Mouse (Mus musculus): Measurements from ENCODE around the gene Sos2. TPM values are rescaled to one million over a fixed set of nuclear protein-coding genes. Genes with fewer than 3 reads are reported as not detected.
A peak's percentile ranks its signal among the peaks of the same experiment; 100 is the strongest.

Sos2 gene
- polyA plus RNA-seq (2012; rRNA removed) = 50.3 and 56.4 TPM in 2 replicates

DNA sequence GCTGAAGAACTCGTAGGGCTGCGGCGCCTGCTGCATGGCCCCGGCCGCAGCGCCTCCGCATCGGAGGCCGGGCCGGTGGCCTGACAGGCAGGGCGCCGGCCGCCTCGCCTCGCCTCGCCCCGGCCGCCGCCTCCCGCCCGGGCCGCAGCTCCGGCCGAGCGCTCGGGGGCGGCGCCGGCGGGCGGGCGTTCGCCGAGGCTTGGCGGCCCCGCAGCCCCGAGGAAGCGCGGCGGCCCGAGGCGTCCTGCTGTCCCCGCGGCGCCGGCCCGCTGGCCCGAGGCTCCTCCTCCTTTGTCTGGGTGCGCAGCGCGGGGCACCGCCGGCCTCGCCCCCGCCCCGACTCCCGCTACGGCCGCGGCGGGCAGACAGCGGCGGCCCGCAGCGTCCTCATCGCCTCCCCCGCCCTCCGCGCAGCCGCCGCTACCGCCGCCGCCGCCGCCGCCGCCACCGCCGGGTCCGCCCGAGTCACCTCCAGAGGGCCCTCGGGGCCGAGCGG is at the start of gene Sos2:
Gene Sos2 (minus strand): TSS at position 287 of the 496 bp plus-strand sequence.
- DNase-seq = peak; percentile 78 to 80
- Histone ChIP-seq H3K4me3 (replicated peaks; ENCODE audit: insufficient read depth, low read depth, low read length) (peak within 1 kb of the TSS; percentile 90), H3K27ac (ENCODE audit: insufficient read depth, low read length) (peak within 1 kb of the TSS; percentile 92), H3K27me3 (ENCODE audit: control insufficient read depth, insufficient read depth, low read length) (no peaks in the 10 kb centered on the region), H3K4me1 (ENCODE audit: control insufficient read depth, insufficient read depth, low read length) (peaks cover 5% of the 10 kb centered on the region)
- WGBS = 2% methylated on average over 59 of the region's 85 CpGs
- TF ChIP-seq CTCF (IDR thresholded peaks at IDR 0.05; ENCODE audit: borderline replicate concordance, insufficient read depth, low read depth, low read length) (no peak), POLR2A (IDR thresholded peaks at IDR 0.05; ENCODE audit: borderline replicate concordance, insufficient read depth, low read length) (no peak)

- no peak for TF ChIP-seq CTCF (IDR thresholded peaks at IDR 0.05; ENCODE audit: borderline replicate concordance, insufficient read depth, low read depth, low read length)
- no peak for TF ChIP-seq POLR2A (IDR thresholded peaks at IDR 0.05; ENCODE audit: borderline replicate concordance, insufficient read depth, low read length)
- no peaks in the 10 kb centered on the region for H3K27me3 ChIP-seq (ENCODE audit: control insufficient read depth, insufficient read depth, low read length)
- 79% methylated on average over 1 of the region's 1 CpGs for WGBS
- no peak for DNase-seq
- no peak overlapping the region for H3K4me3 ChIP-seq (replicated peaks; ENCODE audit: insufficient read depth, low read depth, low read length)
- H3K4me1 ChIP-seq (ENCODE audit: control insufficient read depth, insufficient read depth, low read length) = no peaks in the 10 kb centered on the region
- H3K27ac ChIP-seq (ENCODE audit: insufficient read depth, low read length) = no peak overlapping the region
These were observed 48.7 kb upstream of the Sos2 start for GRCm38 (mm10) chr12:69730306-69730705.

DNA sequence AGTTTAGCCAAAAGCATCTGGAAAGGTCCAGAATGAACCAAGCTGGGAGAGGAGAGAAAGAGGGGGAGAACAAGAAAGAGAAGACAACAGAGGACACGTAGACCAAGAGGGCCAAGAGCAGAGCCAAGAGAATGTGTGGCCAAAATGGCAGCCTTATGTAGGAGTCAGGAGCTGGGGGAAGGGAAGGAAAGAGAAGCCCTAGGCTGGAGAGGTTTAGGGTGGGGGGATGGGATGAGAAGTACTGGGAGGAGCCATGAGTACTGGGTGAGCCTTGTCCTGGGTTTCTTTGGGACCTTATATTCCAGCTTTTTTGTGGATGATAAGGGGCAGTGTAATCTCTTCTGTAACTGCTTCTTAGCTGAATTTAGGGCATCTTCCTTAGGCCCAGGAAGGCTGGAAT is 47.6 kb upstream of the Sos2 start:
- no peak for DNase-seq
- no peaks in the 10 kb centered on the region for H3K27me3 ChIP-seq (ENCODE audit: control insufficient read depth, insufficient read depth, low read length)
- no peaks in the 10 kb centered on the region for H3K4me1 ChIP-seq (ENCODE audit: control insufficient read depth, insufficient read depth, low read length)
- 87% methylated on average over 1 of the region's 1 CpGs for WGBS
- TF ChIP-seq CTCF (IDR thresholded peaks at IDR 0.05; ENCODE audit: borderline replicate concordance, insufficient read depth, low read depth, low read length) (no peak), POLR2A (IDR thresholded peaks at IDR 0.05; ENCODE audit: borderline replicate concordance, insufficient read depth, low read length) (no peak)
- H3K4me3 ChIP-seq (replicated peaks; ENCODE audit: insufficient read depth, low read depth, low read length) = no peak overlapping the region
- H3K27ac ChIP-seq (ENCODE audit: insufficient read depth, low read length) = no peak overlapping the region

DNA sequence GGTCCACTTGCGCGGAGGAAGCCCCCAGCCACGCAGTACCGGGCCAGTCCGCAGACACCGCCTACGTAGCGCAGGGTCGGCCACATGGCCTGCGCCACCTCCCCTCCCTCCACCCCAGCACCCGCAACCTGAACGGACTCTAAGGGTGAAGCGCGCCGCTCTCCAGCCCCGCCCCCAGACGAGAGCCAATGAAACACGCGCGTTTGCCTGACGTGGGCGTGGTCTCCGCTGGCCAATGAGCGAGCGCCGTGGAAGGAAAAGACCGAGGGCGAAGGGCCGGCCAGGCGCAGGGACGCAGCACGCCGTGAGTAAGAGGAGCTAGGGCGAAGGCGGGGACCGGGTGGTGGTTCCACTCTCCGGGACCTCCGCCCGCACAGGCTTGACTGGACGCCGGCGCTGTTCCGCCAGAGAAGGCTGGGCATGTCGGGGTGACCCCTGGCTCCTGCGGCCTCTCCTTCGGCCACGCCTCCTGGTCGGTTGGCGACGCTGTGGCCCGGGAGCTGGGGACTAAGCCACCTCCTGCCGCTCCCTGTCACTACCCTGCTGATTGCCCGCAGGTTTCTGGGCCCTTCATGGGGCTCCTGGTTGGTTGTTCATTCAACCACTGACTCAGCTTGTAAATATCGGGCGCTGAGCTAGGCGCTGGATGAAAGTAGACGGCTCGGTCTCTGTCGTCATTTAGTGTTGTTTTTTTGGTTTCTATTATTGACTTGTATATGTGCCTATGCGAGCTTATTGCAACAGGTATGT is 43.2 kb upstream of the Sos2 start, which contains the start of the genes L2hgdh and Atp5s:
Gene L2hgdh (minus strand): TSS at position 163 of the 750 bp plus-strand sequence.
Gene Atp5s (plus strand): TSS at position 240 of the 750 bp plus-strand sequence.
- WGBS = under 1% methylated on average over 60 of the region's 60 CpGs
- TF ChIP-seq POLR2A (IDR thresholded peaks at IDR 0.05; ENCODE audit: borderline replicate concordance, insufficient read depth, low read length) = peak; percentile 92
- TF ChIP-seq CTCF (IDR thresholded peaks at IDR 0.05; ENCODE audit: borderline replicate concordance, insufficient read depth, low read depth, low read length) = no peak
- Histone ChIP-seq H3K4me3 (replicated peaks; ENCODE audit: insufficient read depth, low read depth, low read length) (peak within 1 kb of the TSS; percentile 96), H3K4me1 (ENCODE audit: control insufficient read depth, insufficient read depth, low read length) (peaks cover 6% of the 10 kb centered on the region), H3K27ac (ENCODE audit: insufficient read depth, low read length) (peak within 1 kb of the TSS; percentile 73), H3K27me3 (ENCODE audit: control insufficient read depth, insufficient read depth, low read length) (no peaks in the 10 kb centered on the region)
- peak; percentile 96 to 97 for DNase-seq

GRCm38 (mm10) chr12:69724018-69724710 is 42.5 kb upstream of the Sos2 start:
- DNase-seq = no peak
- TF ChIP-seq CTCF (IDR thresholded peaks at IDR 0.05; ENCODE audit: borderline replicate concordance, insufficient read depth, low read depth, low read length) = no peak
- no peak for TF ChIP-seq POLR2A (IDR thresholded peaks at IDR 0.05; ENCODE audit: borderline replicate concordance, insufficient read depth, low read length)
- Histone ChIP-seq H3K4me1 (ENCODE audit: control insufficient read depth, insufficient read depth, low read length) (peaks cover 6% of the 10 kb centered on the region), H3K4me3 (replicated peaks; ENCODE audit: insufficient read depth, low read depth, low read length) (peak overlapping the region; percentile 96), H3K27me3 (ENCODE audit: control insufficient read depth, insufficient read depth, low read length) (no peaks in the 10 kb centered on the region), H3K27ac (ENCODE audit: insufficient read depth, low read length) (0 out of 2 replicates have a peak overlapping the region, but pooled peaks have one; percentile 2)
- 3% methylated on average over 24 of the region's 24 CpGs for WGBS

DNA sequence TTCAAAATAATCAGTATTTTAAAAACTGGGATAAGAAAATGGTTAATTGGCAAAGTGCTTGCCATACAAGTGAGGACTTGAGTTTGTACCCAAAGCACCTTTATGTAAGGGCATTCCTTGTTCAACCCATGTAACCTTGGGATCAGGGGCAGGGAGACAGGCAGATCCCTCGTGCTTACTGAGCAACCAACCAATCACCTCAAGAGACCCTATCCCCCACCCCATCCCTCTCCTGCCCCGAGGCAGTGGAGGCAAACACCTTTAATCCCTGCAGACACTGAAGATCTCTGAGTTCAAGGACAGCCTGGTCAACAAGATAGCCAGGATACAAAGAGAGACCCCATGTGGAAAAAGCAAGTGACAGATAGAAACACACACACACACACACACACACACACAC is 41.7 kb upstream of the Sos2 start:
- DNase-seq = peak in 1 of 2 experiments; percentile 8
- Histone ChIP-seq H3K27me3 (ENCODE audit: control insufficient read depth, insufficient read depth, low read length) (no peaks in the 10 kb centered on the region), H3K4me1 (ENCODE audit: control insufficient read depth, insufficient read depth, low read length) (peaks cover 6% of the 10 kb centered on the region), H3K27ac (ENCODE audit: insufficient read depth, low read length) (no peak overlapping the region), H3K4me3 (replicated peaks; ENCODE audit: insufficient read depth, low read depth, low read length) (peak overlapping the region; percentile 96)
- TF ChIP-seq CTCF (IDR thresholded peaks at IDR 0.05; ENCODE audit: borderline replicate concordance, insufficient read depth, low read depth, low read length) = no peak
- TF ChIP-seq POLR2A (IDR thresholded peaks at IDR 0.05; ENCODE audit: borderline replicate concordance, insufficient read depth, low read length) = no peak
- WGBS = 46% methylated on average over 2 of the region's 2 CpGs

GRCm38 (mm10) chr12:69722857-69723256 is 41.2 kb upstream of the Sos2 start:
- DNase-seq = no peak
- Histone ChIP-seq H3K4me1 (ENCODE audit: control insufficient read depth, insufficient read depth, low read length) (peaks cover 6% of the 10 kb centered on the region), H3K27me3 (ENCODE audit: control insufficient read depth, insufficient read depth, low read length) (no peaks in the 10 kb centered on the region), H3K4me3 (replicated peaks; ENCODE audit: insufficient read depth, low read depth, low read length) (no peak overlapping the region), H3K27ac (ENCODE audit: insufficient read depth, low read length) (no peak overlapping the region)
- WGBS = 56% methylated on average over 3 of the region's 3 CpGs
- TF ChIP-seq POLR2A (IDR thresholded peaks at IDR 0.05; ENCODE audit: borderline replicate concordance, insufficient read depth, low read length) (no peak), CTCF (IDR thresholded peaks at IDR 0.05; ENCODE audit: borderline replicate concordance, insufficient read depth, low read depth, low read length) (no peak)
